Mouse (Mus musculus) embryonic facial prominence, embryonic 11.5 days (tissue): ENCODE data around the gene Bbox1. TPM values are rescaled to one million over a fixed set of nuclear protein-coding genes. Genes with fewer than 3 reads are reported as not detected.

Experiments used
- ATAC-seq: fragments of 200-750 bp; cut with Nextera tagmentation; replicated peaks from 2 replicates; pipeline ENCODE4 v1.8.0; 2017; ENCODE audit warnings: low read depth; ENCODE audit not compliant: insufficient number of reproducible peaks, low FRiP score, low TSS enrichment
- DNase-seq: peaks from one replicate; pipeline ENCODE4 v3.0.0-alpha.2; 2015; ENCODE audit warnings: low spot score
- H3K27ac ChIP-seq: fragments of 300-500 bp; sonication (generic); replicated peaks from 2 replicates; pipeline ENCODE4 v1.5.1; 2014; ENCODE audit warnings: mild to moderate bottlenecking, low read depth, low read length, control low read depth
- H3K27me3 ChIP-seq: fragments of 300-500 bp; sonication (generic); 2 replicates; pipeline ENCODE4 v1.6.1; 2014; ENCODE audit warnings: mild to moderate bottlenecking, low read length, moderate library complexity, mixed read lengths; ENCODE audit not compliant: control insufficient read depth, insufficient read depth
- H3K36me3 ChIP-seq: fragments of 300-500 bp; sonication (generic); replicated peaks from 2 replicates; pipeline ENCODE4 v1.6.1; 2014; ENCODE audit warnings: low read depth, mild to moderate bottlenecking, low read length, moderate library complexity, mixed read lengths; ENCODE audit not compliant: control insufficient read depth, insufficient read depth
- H3K4me1 ChIP-seq: fragments of 300-500 bp; sonication (generic); 2 replicates; pipeline ENCODE4 v1.6.1; 2014; ENCODE audit warnings: low read length, mixed read lengths; ENCODE audit not compliant: control insufficient read depth, insufficient read depth
- H3K4me2 ChIP-seq: fragments of 300-500 bp; sonication (generic); 2 replicates; pipeline ENCODE4 v1.6.1; 2014; ENCODE audit warnings: low read depth, mild to moderate bottlenecking, control low read depth, low read length, moderate library complexity
- H3K4me3 ChIP-seq: fragments of 300-500 bp; sonication (generic); 2 replicates; pipeline ENCODE4 v1.5.1; 2014; ENCODE audit warnings: low read depth, low read length, control low read depth
- H3K9ac ChIP-seq: fragments of 300-500 bp; sonication (generic); replicated peaks from 2 replicates; pipeline ENCODE4 v1.6.1; 2014; ENCODE audit warnings: mild to moderate bottlenecking, control low read depth, low read length
- H3K9me3 ChIP-seq: fragments of 300-500 bp; sonication (generic); replicated peaks from 2 replicates; pipeline ENCODE4 v1.6.1; 2016; ENCODE audit warnings: mild to moderate bottlenecking, low read length, inconsistent platforms, mixed read lengths; ENCODE audit not compliant: control insufficient read depth
- WGBS: fragments of 180-500 bp; shearing (Covaris S2); extraction: QIAGEN DNeasy Blood & Tissue Kit; methylation state at CpG from one replicate; pipeline ENCODE4 v1.1.7; 2014; 5-methylcytosine and 5-hydroxymethylcytosine counted together
- polyA plus RNA-seq: library from polyadenylated mRNA; unstranded; fragments of >200 nt; fragmentation: Nextera tagmentation; extraction: Ambion mirVana; gene quantifications from 2 replicates; pipeline ENCODE4 v1.2.1, GENCODE M21; 2014

Bbox1 gene
- polyA plus RNA-seq, 1 experiment from 2014 or later = 0.53 TPM

DNA sequence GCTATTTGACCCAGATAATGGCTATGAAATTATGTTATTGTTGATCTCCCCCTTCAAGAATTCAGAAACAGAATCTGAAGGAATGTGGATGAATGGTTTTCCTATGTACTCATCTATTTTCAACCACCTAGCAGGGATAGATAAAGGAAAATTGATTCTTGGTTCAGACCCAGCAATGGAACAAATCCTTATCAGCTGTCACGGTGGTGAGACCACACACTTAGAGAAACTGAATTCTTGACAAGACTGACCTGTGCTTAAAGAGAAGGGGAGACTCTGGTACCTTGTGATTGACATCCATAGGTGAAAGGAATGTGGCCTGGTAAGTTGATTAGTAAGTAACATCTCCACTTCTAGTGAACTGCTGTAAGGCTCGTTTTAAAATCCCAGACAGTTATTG, 12.1 kb downstream of the Bbox1 start:
- Histone ChIP-seq H3K9ac (no peak overlapping the region), H3K27ac (no peak overlapping the region), H3K36me3 (no peaks in the 10 kb centered on the region), H3K4me2 (no peak overlapping the region), H3K27me3 (no peaks in the 10 kb centered on the region), H3K4me1 (no peaks in the 10 kb centered on the region), H3K4me3 (no peak overlapping the region), H3K9me3 (no peaks in the 10 kb centered on the region)
- ATAC-seq = no peak
- DNase-seq = no peak
- WGBS = 57% methylated on average over 2 of the region's 2 CpGs

- ATAC-seq = no peak; the same call in 1 of the 2 replicates
- WGBS = 59% methylated on average over 3 of the region's 3 CpGs
Measured at GRCm38 (mm10) chr2:110301314-110301713, 13.0 kb downstream of the Bbox1 start.

DNA sequence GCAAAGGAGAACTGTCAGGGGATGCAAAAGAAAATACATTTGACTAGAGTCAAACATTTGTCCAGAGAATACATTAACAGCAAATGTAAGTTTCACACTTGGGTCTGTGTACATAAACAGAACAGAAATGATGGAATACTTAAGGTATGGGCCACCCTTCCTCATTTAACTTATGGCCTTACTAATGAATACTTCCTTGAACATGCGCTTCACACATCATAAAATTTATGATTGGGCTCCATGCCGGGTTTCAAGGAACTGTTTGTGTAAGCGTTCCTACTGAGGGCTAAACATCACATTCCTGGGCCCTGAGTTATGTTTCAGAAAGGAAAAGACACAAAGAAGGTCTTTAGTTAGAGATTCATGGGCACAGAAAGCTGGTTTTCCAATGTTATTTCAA, 19.4 kb downstream of the Bbox1 start:
- no peaks in the 10 kb centered on the region for H3K27me3 ChIP-seq
- H3K9me3 ChIP-seq = no peaks in the 10 kb centered on the region
- WGBS = 76% methylated on average over 3 of the region's 3 CpGs
- no peaks in the 10 kb centered on the region for H3K36me3 ChIP-seq
- no peak overlapping the region for H3K9ac ChIP-seq
- no peak for DNase-seq
- H3K27ac ChIP-seq = no peak overlapping the region
- no peak overlapping the region for H3K4me2 ChIP-seq
- no peaks in the 10 kb centered on the region for H3K4me1 ChIP-seq
- no peak for ATAC-seq
- H3K4me3 ChIP-seq = no peak overlapping the region

More at GRCm38 (mm10) chr2:110301314-110301713, 13.0 kb downstream of the Bbox1 start:
- Histone ChIP-seq H3K4me3 (no peak overlapping the region), H3K4me2 (no peak overlapping the region), H3K9ac (no peak overlapping the region), H3K9me3 (no peaks in the 10 kb centered on the region), H3K27me3 (no peaks in the 10 kb centered on the region), H3K36me3 (no peaks in the 10 kb centered on the region), H3K27ac (no peak overlapping the region), H3K4me1 (no peaks in the 10 kb centered on the region)
- DNase-seq = peak; percentile 47

DNA sequence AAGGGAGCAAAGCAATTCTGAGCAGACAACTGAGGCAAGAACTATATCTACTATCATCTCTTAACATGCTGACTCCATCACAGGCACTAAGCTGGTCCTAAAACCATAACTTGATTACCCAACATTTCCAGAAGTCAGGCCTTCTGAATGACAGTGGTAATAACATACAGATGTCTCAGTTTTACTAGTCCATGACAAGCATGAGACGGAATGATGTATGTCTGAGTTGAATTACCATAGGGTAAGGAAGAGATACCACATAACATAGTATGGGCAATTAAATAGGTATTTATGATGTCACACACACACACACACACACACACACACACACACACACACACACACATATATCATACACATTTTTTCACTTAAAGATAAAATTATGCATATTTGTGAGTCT, 26.4 kb downstream of the Bbox1 start:
- ATAC-seq = peak; percentile 52; the same call in 1 of the 2 replicates
- Histone ChIP-seq H3K4me3 (no peak overlapping the region), H3K9me3 (no peaks in the 10 kb centered on the region), H3K4me2 (no peak overlapping the region), H3K36me3 (no peaks in the 10 kb centered on the region), H3K27ac (no peak overlapping the region), H3K4me1 (no peaks in the 10 kb centered on the region), H3K27me3 (no peaks in the 10 kb centered on the region), H3K9ac (no peak overlapping the region)
- peak; percentile 52 for DNase-seq
- WGBS = 26% methylated on average over 1 of the region's 1 CpGs

DNA sequence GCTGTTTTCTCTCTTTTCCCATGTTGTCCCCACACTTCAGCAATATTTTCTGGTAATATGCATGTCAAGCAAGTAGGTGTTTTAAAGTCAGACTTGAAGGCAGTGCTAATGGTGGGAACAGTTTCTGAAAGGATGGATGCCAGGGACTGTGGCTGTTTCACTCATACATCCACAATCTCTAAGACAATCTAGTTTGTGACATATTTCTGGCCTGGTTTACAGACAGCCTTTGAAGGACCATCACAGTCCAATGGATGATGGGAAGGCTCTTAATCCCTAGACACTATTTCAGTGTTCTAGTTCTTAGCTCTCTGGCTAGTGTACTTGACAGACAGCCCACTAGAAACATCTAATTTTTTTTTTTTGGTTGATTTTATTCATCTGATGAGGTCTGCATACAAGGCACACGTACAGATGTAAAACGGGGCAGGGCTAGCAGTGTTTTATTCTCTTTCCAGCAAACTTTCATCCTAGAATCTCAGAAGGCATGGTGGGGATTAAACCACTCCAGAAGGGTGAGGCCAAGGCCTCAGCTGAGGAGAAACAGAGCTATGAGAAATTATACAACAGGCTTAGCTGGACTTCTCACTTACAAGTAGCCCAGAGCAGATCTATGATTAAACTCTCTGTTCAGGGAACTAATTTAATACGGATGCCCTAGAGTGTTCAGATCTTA, 28.4 kb downstream of the Bbox1 start:
- DNase-seq (no peak), ATAC-seq (0 out of 2 replicates have a peak, but pooled peaks have one; percentile 18)
- Histone ChIP-seq H3K4me1 (no peaks in the 10 kb centered on the region), H3K27me3 (no peaks in the 10 kb centered on the region), H3K9ac (no peak overlapping the region), H3K27ac (no peak overlapping the region), H3K4me2 (no peak overlapping the region), H3K9me3 (no peaks in the 10 kb centered on the region), H3K4me3 (no peak overlapping the region), H3K36me3 (no peaks in the 10 kb centered on the region)
- WGBS = 76% methylated on average over 3 of the region's 3 CpGs

GRCm38 (mm10) chr2:110275424-110275823, 38.9 kb downstream of the Bbox1 start:
- ATAC-seq = no peak
- no peak overlapping the region for H3K4me3 ChIP-seq
- DNase-seq = no peak
- no peaks in the 10 kb centered on the region for H3K9me3 ChIP-seq
- H3K27ac ChIP-seq = no peak overlapping the region
- no peaks in the 10 kb centered on the region for H3K4me1 ChIP-seq
- no peak overlapping the region for H3K9ac ChIP-seq
- 77% methylated on average over 2 of the region's 2 CpGs for WGBS
- no peaks in the 10 kb centered on the region for H3K27me3 ChIP-seq
- no peak overlapping the region for H3K4me2 ChIP-seq
- H3K36me3 ChIP-seq = no peaks in the 10 kb centered on the region

- Histone ChIP-seq H3K9ac (no peak overlapping the region), H3K4me3 (no peak overlapping the region), H3K4me1 (no peaks in the 10 kb centered on the region), H3K36me3 (no peaks in the 10 kb centered on the region), H3K27me3 (no peaks in the 10 kb centered on the region), H3K4me2 (no peak overlapping the region), H3K9me3 (no peaks in the 10 kb centered on the region), H3K27ac (no peak overlapping the region)
- no peak for DNase-seq
- 80% methylated on average over 2 of the region's 2 CpGs for WGBS
- no peak for ATAC-seq
Measured at GRCm38 (mm10) chr2:110274160-110274559, 40.2 kb downstream of the Bbox1 start.

GRCm38 (mm10) chr2:110269281-110269680, 45.1 kb downstream of the Bbox1 start:
- H3K9me3 ChIP-seq = no peaks in the 10 kb centered on the region
- 77% methylated on average over 3 of the region's 3 CpGs for WGBS
- no peak overlapping the region for H3K4me2 ChIP-seq
- ATAC-seq = no peak
- H3K4me3 ChIP-seq = no peak overlapping the region
- H3K9ac ChIP-seq = no peak overlapping the region
- no peaks in the 10 kb centered on the region for H3K36me3 ChIP-seq
- no peaks in the 10 kb centered on the region for H3K4me1 ChIP-seq
- H3K27me3 ChIP-seq = no peaks in the 10 kb centered on the region
- no peak overlapping the region for H3K27ac ChIP-seq
- no peak for DNase-seq
